Mouse (Mus musculus) myocyte (in vitro differentiated cells): Measurements from ENCODE around the gene Tenm4.

ENCODE experiments used
- POLR2AphosphoS2 ChIP-seq: IDR thresholded peaks from one replicate; pipeline ENCODE4 v1.6.1; 2011; ENCODE audit warnings: low read depth, control low read depth; ENCODE audit not compliant: insufficient read length
- USF1 ChIP-seq: IDR thresholded peaks from one replicate; pipeline ENCODE4 v1.6.1; 2011; ENCODE audit warnings: low read depth, mild to moderate bottlenecking, control low read depth, moderate library complexity

DNA sequence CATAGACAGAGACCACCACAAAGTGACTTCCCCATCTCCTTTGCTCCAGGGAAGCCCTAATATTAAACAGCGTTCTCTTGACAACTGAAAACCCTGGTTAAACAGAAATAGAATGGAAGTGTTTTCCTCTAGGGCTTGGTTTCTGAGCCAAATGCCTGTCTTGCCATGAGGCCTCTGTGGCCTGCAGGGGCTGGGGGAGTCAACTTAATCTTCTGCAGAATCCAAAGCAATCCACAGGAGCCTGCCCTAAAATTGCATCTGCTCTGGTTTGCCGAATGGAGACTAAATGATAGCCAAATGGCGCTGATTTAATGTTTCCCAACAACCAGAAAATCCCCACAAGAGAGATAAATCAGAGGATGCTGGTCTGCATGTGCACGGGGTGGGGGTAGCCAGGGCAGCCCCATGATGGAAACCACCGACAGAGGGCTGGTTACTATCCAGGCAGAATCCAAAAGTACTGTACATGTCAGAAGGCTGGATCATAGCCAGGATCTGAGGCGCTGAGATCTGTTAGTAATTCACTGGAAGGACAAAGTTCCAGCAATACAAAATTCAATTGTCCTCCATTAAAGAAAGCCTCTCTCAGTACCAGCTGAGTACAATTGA lies 663.7 kb downstream of the Tenm4 start:
- TF ChIP-seq USF1: no peak
- TF ChIP-seq POLR2AphosphoS2: no peak
